Mouse (Mus musculus) lung, postnatal 0 days (tissue): ENCODE data around the gene Kcna4. TPM values are rescaled to one million over a fixed set of nuclear protein-coding genes. Genes with fewer than 3 reads are reported as not detected.

ENCODE experiments used
- ATAC-seq: fragments of 200-750 bp; cut with Nextera tagmentation; 2 replicates; pipeline ENCODE4 v1.8.0; 2017; ENCODE audit warnings: moderate library complexity
- DNase-seq: peaks from one replicate; pipeline ENCODE4 v3.0.0-alpha.2; 2016; ENCODE audit warnings: low spot score
- H3K27ac ChIP-seq: fragments of 300-500 bp; sonication (generic); 2 replicates; pipeline ENCODE4 v1.5.1; 2014; ENCODE audit warnings: antibody characterized with exemption, mild to moderate bottlenecking, low read length, mixed read lengths
- H3K27me3 ChIP-seq: fragments of 300-500 bp; sonication (generic); replicated peaks from 2 replicates; pipeline ENCODE4 v1.6.1; 2014; ENCODE audit warnings: low read length, mixed read lengths; ENCODE audit not compliant: insufficient read depth
- H3K36me3 ChIP-seq: fragments of 300-500 bp; sonication (generic); 2 replicates; pipeline ENCODE4 v1.6.1; 2014; ENCODE audit warnings: low read length, mixed read lengths; ENCODE audit not compliant: insufficient read depth
- H3K4me1 ChIP-seq: fragments of 300-500 bp; sonication (generic); 2 replicates; pipeline ENCODE4 v1.6.1; 2014; ENCODE audit warnings: antibody characterized with exemption, low read depth, low read length, mixed read lengths; ENCODE audit not compliant: insufficient read depth
- H3K4me2 ChIP-seq: fragments of 300-500 bp; sonication (generic); replicated peaks from 2 replicates; pipeline ENCODE4 v1.6.1; 2014; ENCODE audit warnings: low read depth, mild to moderate bottlenecking, low read length, moderate library complexity, mixed read lengths
- H3K4me3 ChIP-seq: fragments of 300-500 bp; sonication (generic); 2 replicates; pipeline ENCODE4 v1.5.1; 2014; ENCODE audit warnings: low read depth, low read length
- H3K9ac ChIP-seq: fragments of 300-500 bp; sonication (generic); replicated peaks from 2 replicates; pipeline ENCODE4 v1.6.1; 2014; ENCODE audit warnings: low read depth, mild to moderate bottlenecking
- H3K9me3 ChIP-seq: fragments of 300-500 bp; sonication (generic); 2 replicates; pipeline ENCODE4 v1.6.1; 2016; ENCODE audit warnings: low read length, mixed read lengths
- CTCF ChIP-seq: IDR thresholded peaks from 2 replicates; pipeline ENCODE4 v1.5.1; 2016; ENCODE audit warnings: antibody characterized with exemption, mild to moderate bottlenecking
- EP300 ChIP-seq: IDR thresholded peaks from 2 replicates; pipeline ENCODE4 v1.6.1; 2016; ENCODE audit warnings: antibody characterized with exemption, mild to moderate bottlenecking, control low read depth
- WGBS: fragments of 180-500 bp; shearing (Covaris S2); extraction: QIAGEN DNeasy Blood & Tissue Kit; methylation state at CpG from one replicate; pipeline ENCODE4 v1.1.7; 2014; 5-methylcytosine and 5-hydroxymethylcytosine counted together
- polyA plus RNA-seq: library from polyadenylated mRNA; unstranded; fragments of >200 nt; fragmentation: Nextera tagmentation; extraction: Ambion mirVana; gene quantifications from 2 replicates; pipeline ENCODE4 v1.2.1, GENCODE M21; 2015

Gene Kcna4
- 0.25 and 0.30 TPM in 2 replicates for polyA plus RNA-seq

DNA sequence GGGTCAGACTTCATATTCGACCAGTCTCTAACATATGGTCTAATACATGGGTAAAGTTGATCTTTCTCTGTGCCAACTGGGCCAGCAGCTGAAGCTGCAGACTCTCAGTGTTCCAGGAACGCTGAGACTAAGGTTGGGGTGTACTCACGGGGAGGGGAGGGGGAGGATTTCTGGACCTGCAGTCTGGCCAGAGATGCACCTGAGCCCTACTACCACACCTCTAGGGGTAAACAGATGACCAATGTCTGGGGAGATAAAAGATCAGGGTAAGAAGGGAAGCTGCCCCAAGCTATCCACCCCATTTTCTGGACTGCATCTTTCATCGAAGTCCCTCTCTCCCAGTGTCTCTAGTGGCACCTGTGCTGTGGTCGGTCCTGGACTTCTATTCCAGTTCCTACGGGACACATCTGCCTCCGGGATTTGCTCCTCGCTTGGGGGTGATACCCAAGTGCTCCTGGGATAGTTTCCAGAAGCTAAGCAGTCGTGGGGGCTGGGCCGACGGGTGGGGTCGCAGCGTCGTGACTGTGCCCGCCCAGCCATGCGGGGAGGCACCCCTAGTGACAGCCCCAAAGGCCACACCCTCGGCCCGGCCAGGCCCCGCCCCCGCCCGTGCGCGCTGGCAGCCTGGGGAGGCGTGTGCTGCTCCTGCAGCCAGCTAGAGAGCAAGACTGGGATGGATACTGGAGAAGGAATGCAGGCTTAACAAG, at the start of gene Kcna4:
Gene Kcna4, plus strand, starts transcription at position 650 of the 707 bp plus-strand sequence.
- Histone ChIP-seq H3K9me3 (no peaks in the 10 kb centered on the region), H3K4me2 (peak within 1 kb of the TSS; percentile 45), H3K9ac (no peak within 1 kb of the TSS), H3K4me3 (no peak within 1 kb of the TSS; the same call in 1 of the 2 replicates), H3K4me1 (no peaks in the 10 kb centered on the region; the same call in 1 of the 2 replicates), H3K36me3 (no peaks in the 10 kb centered on the region), H3K27ac (no peak within 1 kb of the TSS), H3K27me3 (no peaks in the 10 kb centered on the region)
- DNase-seq = peak; percentile 21
- no peak for TF ChIP-seq CTCF
- TF ChIP-seq EP300 = no peak
- ATAC-seq = peak; percentile 84
- 6% methylated on average over 24 of the region's 24 CpGs for WGBS

DNA sequence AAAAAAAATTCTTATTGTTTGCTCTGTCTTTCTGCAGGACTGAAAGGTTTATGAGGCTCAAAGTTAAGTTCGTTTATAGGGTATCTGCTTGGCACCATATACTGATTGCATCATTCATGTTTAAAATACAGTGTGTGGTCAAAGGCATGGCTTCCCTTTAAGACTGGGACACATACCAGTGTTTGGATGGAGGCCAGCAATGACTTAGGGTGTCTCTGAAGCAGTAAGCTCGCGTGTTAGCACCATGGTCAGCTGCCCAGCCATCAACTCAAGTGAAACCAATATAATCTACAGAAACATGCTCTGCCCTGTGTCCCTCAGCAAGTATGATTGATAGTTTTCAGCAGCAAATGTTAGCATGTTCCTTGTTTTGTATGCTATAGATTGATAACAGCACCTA, 32.3 kb upstream of the Kcna4 start:
- no peak overlapping the region for H3K27ac ChIP-seq
- WGBS = 55% methylated on average over 3 of the region's 3 CpGs
- ATAC-seq = no peak
- no peaks in the 10 kb centered on the region for H3K4me1 ChIP-seq
- no peaks in the 10 kb centered on the region for H3K9me3 ChIP-seq
- H3K27me3 ChIP-seq = no peaks in the 10 kb centered on the region
- TF ChIP-seq CTCF (no peak), EP300 (no peak)
- H3K9ac ChIP-seq = no peak overlapping the region
- peak; percentile 8 for DNase-seq
- H3K4me3 ChIP-seq = no peak overlapping the region
- H3K36me3 ChIP-seq = no peaks in the 10 kb centered on the region
- H3K4me2 ChIP-seq = no peak overlapping the region

DNA sequence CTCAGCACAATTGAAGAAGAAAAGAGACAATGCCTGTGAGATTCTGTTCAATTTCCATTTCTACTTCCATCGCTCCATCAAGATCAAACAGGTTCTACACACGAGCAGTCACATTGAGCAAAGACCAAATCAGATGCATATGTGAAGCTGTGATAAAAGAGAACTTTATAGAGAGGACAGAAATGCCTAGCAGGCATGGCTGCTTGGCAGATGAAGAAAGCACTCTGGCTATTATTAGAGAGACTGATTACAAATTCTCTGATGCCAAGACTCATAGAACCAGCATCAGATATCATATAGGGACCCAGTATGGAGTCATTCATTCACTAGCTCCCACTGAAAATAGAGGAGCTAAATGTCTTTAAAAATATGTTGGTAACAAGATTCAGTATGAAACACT, 24.2 kb upstream of the Kcna4 start:
- DNase-seq = no peak
- Histone ChIP-seq H3K4me3 (no peak overlapping the region), H3K4me2 (no peak overlapping the region), H3K36me3 (no peaks in the 10 kb centered on the region), H3K27ac (no peak overlapping the region), H3K9me3 (no peaks in the 10 kb centered on the region), H3K4me1 (no peaks in the 10 kb centered on the region), H3K9ac (no peak overlapping the region), H3K27me3 (no peaks in the 10 kb centered on the region)
- no peak for TF ChIP-seq CTCF
- TF ChIP-seq EP300 = no peak
- ATAC-seq = no peak
- WGBS = 64% methylated on average over 2 of the region's 2 CpGs

DNA sequence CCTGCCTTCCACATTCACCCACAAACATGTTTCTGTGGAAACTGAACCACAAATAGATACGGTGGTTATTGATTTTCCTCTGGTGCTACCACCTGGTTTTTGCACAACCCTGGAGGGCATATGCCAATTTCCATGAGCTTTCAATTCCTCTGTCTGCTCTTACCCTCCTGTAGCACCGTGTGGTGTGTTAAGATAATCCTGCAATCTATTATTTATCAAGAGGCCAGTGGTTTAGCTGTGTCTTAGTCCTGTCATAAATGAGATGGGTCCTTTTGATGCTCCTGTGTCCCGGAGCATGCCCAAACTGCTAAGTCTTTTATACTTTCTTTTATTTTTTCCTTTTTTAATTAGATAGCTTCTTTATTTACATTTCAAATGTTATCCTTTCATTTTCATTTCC, 20.4 kb upstream of the Kcna4 start:
- Histone ChIP-seq H3K27ac (no peak overlapping the region), H3K9me3 (no peaks in the 10 kb centered on the region), H3K9ac (no peak overlapping the region), H3K4me3 (no peak overlapping the region), H3K36me3 (no peaks in the 10 kb centered on the region), H3K27me3 (no peaks in the 10 kb centered on the region), H3K4me2 (no peak overlapping the region), H3K4me1 (no peaks in the 10 kb centered on the region)
- no peak for TF ChIP-seq CTCF
- no peak for TF ChIP-seq EP300
- ATAC-seq (no peak), DNase-seq (no peak)
- 74% methylated on average over 3 of the region's 3 CpGs for WGBS

DNA sequence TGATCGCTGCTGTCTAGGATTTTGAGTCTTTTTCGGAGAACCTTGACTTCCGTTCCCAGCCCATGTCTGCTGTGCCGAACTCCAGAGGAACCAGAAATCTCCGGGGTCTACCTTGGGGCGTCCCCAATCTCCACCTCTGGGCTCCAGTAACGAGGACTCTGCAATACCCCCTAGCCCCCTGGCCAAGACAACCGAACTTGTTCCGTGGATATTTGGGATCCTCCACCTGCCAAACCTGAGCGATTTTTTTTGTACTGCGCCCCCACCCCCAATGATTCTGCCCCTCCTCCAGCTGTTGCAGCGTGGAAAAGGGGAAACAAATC, 219 bp downstream of the Kcna4 start:
- H3K4me2 ChIP-seq = peak overlapping the region; percentile 45
- H3K36me3 ChIP-seq = no peaks in the 10 kb centered on the region
- H3K27me3 ChIP-seq = no peaks in the 10 kb centered on the region
- no peaks in the 10 kb centered on the region for H3K9me3 ChIP-seq
- H3K4me1 ChIP-seq = no peaks in the 10 kb centered on the region; the same call in 1 of the 2 replicates
- H3K4me3 ChIP-seq = no peak overlapping the region; the same call in 1 of the 2 replicates
- no peak for TF ChIP-seq EP300
- no peak for TF ChIP-seq CTCF
- ATAC-seq (no peak), DNase-seq (no peak)
- no peak overlapping the region for H3K9ac ChIP-seq
- no peak overlapping the region for H3K27ac ChIP-seq
- WGBS = 3% methylated on average over 12 of the region's 12 CpGs

DNA sequence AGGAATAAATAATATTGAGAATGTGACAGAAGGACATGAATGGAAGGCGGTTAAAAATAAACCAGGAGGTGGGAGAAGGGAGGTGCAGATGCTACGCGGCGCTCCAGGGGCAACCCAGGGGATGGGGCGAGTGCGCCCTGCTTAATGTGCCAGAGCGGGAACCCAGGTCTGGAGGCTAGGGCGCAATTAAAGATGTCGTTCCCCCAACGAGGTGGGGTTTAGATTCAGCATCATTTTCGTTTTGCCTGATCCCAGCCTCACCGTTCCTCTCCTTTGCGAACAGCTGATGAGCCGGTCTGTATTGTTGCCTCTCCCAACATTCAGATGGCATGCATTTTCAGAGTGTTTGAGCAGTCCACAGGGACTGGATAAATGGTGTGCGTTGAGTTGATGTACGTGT, 703 bp downstream of the Kcna4 start:
- H3K27ac ChIP-seq = no peak overlapping the region
- TF ChIP-seq EP300 (no peak), CTCF (no peak)
- no peak overlapping the region for H3K9ac ChIP-seq
- DNase-seq (no peak), ATAC-seq (no peak)
- no peaks in the 10 kb centered on the region for H3K27me3 ChIP-seq
- WGBS = 3% methylated on average over 16 of the region's 16 CpGs
- H3K4me2 ChIP-seq = no peak overlapping the region
- H3K4me1 ChIP-seq = no peaks in the 10 kb centered on the region; the same call in 1 of the 2 replicates
- H3K4me3 ChIP-seq = no peak overlapping the region
- H3K36me3 ChIP-seq = no peaks in the 10 kb centered on the region
- H3K9me3 ChIP-seq = no peaks in the 10 kb centered on the region

DNA sequence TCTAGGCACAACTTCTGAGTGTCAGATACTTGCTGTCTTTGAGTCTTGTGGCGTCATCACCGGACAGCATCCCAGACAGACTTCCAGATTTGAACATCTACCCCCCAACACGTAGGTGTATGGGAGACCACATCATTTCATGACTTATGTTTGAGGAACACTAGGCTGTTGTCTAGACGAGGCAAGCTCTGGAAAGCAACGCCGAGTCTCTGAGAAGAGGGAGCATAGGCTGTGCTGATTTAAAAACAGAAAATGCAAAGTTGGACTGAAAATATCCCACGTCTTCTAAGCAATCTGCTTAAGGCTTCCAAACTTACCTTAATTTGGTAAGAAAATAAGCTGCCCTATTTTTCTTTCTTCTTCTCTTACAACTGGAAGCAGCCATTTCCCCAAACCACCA, 4.1 kb downstream of the Kcna4 start:
- Histone ChIP-seq H3K9me3 (no peaks in the 10 kb centered on the region), H3K4me2 (no peak overlapping the region), H3K36me3 (no peaks in the 10 kb centered on the region), H3K4me1 (no peaks in the 10 kb centered on the region; the same call in 1 of the 2 replicates), H3K27me3 (no peaks in the 10 kb centered on the region), H3K4me3 (no peak overlapping the region), H3K9ac (no peak overlapping the region), H3K27ac (no peak overlapping the region)
- ATAC-seq (no peak), DNase-seq (no peak)
- 85% methylated on average over 7 of the region's 7 CpGs for WGBS
- TF ChIP-seq CTCF (no peak), EP300 (no peak)
